Mouse (Mus musculus): ENCODE data around the gene Lrrc29.

GRCm38 (mm10) chr8:105282239-105282638 lies 43.8 kb downstream of the Lrrc29 start:
- TF ChIP-seq CTCF (IDR thresholded peaks at IDR 0.05; ENCODE audit: borderline replicate concordance, insufficient read depth, low read length) (no peak), POLR2A (IDR thresholded peaks at IDR 0.05; ENCODE audit: low read depth, low read length) (no peak)

Data from embryonic fibroblast, embryonic 13.5 days (primary cell).